Mouse (Mus musculus): ENCODE measurements around the gene Scamp3. TPM values are rescaled to one million over a fixed set of nuclear protein-coding genes. Genes with fewer than 3 reads are reported as not detected.

Scamp3 gene
- total RNA-seq (2012; rRNA removed) (78.1 and 101 TPM in 2 replicates), polyA plus RNA-seq (2012; ENCODE audit: insufficient read depth in 1 of 2, insufficient read length in 2 of 2, low read depth in 1 of 2, low replicate concordance in 2 of 2, missing spikeins in 1 of 2) (100 to 1,000 TPM in 1 of 2 experiments, not detected in 1; 287 TPM)

DNA sequence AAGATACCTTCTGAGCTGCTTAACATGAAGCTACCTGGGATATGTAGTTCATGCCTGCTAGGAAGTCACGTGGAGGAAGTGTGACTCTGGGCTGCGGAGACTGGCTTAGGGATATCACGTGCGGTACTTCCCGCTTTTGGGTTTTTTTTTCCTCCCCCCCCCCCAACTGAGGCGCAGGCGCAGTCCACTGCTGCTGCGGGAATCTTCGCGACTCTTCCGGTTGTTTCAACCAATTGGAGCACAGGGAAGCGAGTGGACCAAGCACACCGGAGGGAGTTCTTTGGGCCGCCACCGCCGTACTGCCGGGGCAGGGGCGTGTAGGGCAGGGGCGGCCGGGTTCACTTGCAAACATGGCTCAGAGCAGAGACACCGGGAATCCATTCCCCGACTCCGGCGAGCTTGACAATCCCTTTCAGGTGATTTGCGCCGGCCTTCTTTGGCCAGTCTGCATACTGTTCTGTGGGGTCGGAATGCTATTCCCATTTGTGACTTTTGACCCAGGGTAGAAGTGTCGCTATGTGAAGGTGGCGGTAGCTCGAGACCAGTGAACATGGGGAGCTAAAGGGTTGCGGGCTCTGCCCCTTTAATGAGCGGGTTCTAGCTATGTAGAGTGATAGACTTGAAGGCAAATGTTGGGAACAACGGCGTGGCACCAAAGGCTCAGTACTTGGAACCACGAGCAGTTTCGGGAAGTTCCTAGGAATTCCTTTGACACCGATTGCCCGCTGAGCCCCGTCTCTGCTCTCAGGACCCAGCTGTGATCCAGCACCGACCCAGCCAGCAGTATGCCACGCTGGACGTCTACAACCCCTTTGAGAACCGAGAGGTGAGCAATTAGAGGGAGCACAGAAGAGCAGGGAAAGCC, at the start of gene Scamp3:
Gene Scamp3, plus strand, starts transcription at position 232 of the 865 bp plus-strand sequence.
- no peaks in the 10 kb centered on the region for H3K9me3 ChIP-seq (replicated peaks; ENCODE audit: insufficient read depth, low read length)
- H3K4me3 ChIP-seq (ENCODE audit: control insufficient read depth in 1 of 2, insufficient read depth in 1 of 2, low read depth in 2 of 2, low read length in 2 of 2) = peak within 1 kb of the TSS; percentile 58 to 91
- peak; percentile 99 for DNase-seq (ENCODE audit: low read depth, low spot score)
- H3K27me3 ChIP-seq (ENCODE audit: control insufficient read depth in 1 of 2, insufficient read depth in 2 of 2, low read length in 2 of 2) = no peaks in the 10 kb centered on the region
- peaks cover 7 to 31% of the 10 kb centered on the region in 2 experiments; a peak in 3 of 4 replicates for H3K4me1 ChIP-seq (ENCODE audit: control insufficient read depth in 1 of 2, insufficient read depth in 2 of 2, low read length in 2 of 2)
- peak within 1 kb of the TSS; percentile 71 for H3K27ac ChIP-seq (ENCODE audit: control insufficient read depth, low read depth, low read length)
- TF ChIP-seq MXI1 (IDR thresholded peaks at IDR 0.05; ENCODE audit: low read depth, low read length) (peak; percentile 85), USF1 (IDR thresholded peaks at IDR 0.05; ENCODE audit: low read depth, low read length) (peak; percentile 100), ZC3H11A (IDR thresholded peaks at IDR 0.05; ENCODE audit: low read depth, low read length) (no peak), KAT2A (conservative IDR thresholded peaks at IDR 0.05; ENCODE audit: low read depth, low read length) (peak; percentile 85; the same call in 1 of the 2 replicates), NELFE (IDR thresholded peaks at IDR 0.05; ENCODE audit: low read depth, low read length) (peak; percentile 80), E2F4 (IDR thresholded peaks at IDR 0.05; ENCODE audit: borderline replicate concordance, low read depth, low read length) (peak; percentile 88), POLR2AphosphoS2 (IDR thresholded peaks at IDR 0.05; ENCODE audit: low read length) (peak; percentile 100), ELF1 (IDR thresholded peaks at IDR 0.05; ENCODE audit: low read depth, low read length) (peak; percentile 96), ZMIZ1 (IDR thresholded peaks at IDR 0.05; ENCODE audit: low read depth, low read length) (peak; percentile 93), TBP (IDR thresholded peaks at IDR 0.05; ENCODE audit: low read depth, low read length) (peak; percentile 57), POLR2A (IDR thresholded peaks at IDR 0.05; ENCODE audit: control insufficient read depth in 1 of 2, insufficient read depth in 1 of 2, low read depth in 1 of 2, low read length in 2 of 2, poor library complexity in 1 of 2) (peak; percentile 87 to 91), ZNF384 (IDR thresholded peaks at IDR 0.05; ENCODE audit: low read depth, low read length) (peak; percentile 99), HCFC1 (IDR thresholded peaks at IDR 0.05; ENCODE audit: low read depth, low read length) (peak; percentile 99), MAX (IDR thresholded peaks at IDR 0.05; ENCODE audit: low read length) (peak; percentile 100), EP300 (IDR thresholded peaks at IDR 0.05; ENCODE audit: low read depth in 1 of 2, low read length in 2 of 2) (peak in 1 of 2 experiments; percentile 18; a peak in 1 of 4 replicates), BHLHE40 (IDR thresholded peaks at IDR 0.05; ENCODE audit: borderline replicate concordance, low read depth, low read length) (peak; percentile 99), USF2 (IDR thresholded peaks at IDR 0.05; ENCODE audit: borderline replicate concordance in 1 of 2, insufficient read depth in 1 of 2, low read depth in 1 of 2, low read length in 2 of 2) (peak; percentile 99), NRF1 (IDR thresholded peaks at IDR 0.05; ENCODE audit: insufficient read depth, low read depth, low read length, poor library complexity, severe bottlenecking) (peak; percentile 90), MAFK (IDR thresholded peaks at IDR 0.05; ENCODE audit: borderline replicate concordance, low read depth, low read length) (no peak), RCOR1 (IDR thresholded peaks at IDR 0.05; ENCODE audit: low read depth, low read length) (no peak), CTCF (IDR thresholded peaks at IDR 0.05 in 2 of 3, conservative IDR thresholded peaks at IDR 0.05 in 1 of 3; ENCODE audit: control insufficient read depth in 1 of 3, insufficient read depth in 1 of 3, low read depth in 2 of 3, low read length in 3 of 3, poor library complexity in 1 of 3, severe bottlenecking in 1 of 3) (0 out of 6 replicates have a peak, but pooled peaks of 1 of the 3 experiments have one; percentile 5), TCF12 (IDR thresholded peaks at IDR 0.05; ENCODE audit: low read depth, low read length) (peak; percentile 59; the same call in 1 of the 2 replicates), ZKSCAN1 (IDR thresholded peaks at IDR 0.05; ENCODE audit: low read depth, low read length) (peak; percentile 69; the same call in 1 of the 2 replicates), CHD2 (IDR thresholded peaks at IDR 0.05; ENCODE audit: low read length) (peak; percentile 57; the same call in 1 of the 2 replicates), SIN3A (IDR thresholded peaks at IDR 0.05; ENCODE audit: low read length) (peak; percentile 93), SMC3 (IDR thresholded peaks at IDR 0.05; ENCODE audit: low read depth, low read length) (no peak), GABPA (IDR thresholded peaks at IDR 0.05; ENCODE audit: low read depth, low read length) (no peak), MYC (IDR thresholded peaks at IDR 0.05; ENCODE audit: low read depth, low read length) (peak; percentile 96), TAL1 (IDR thresholded peaks at IDR 0.05; ENCODE audit: low read length) (no peak), UBTF (IDR thresholded peaks at IDR 0.05; ENCODE audit: borderline replicate concordance, insufficient read depth, low read depth, low read length) (no peak), MAZ (IDR thresholded peaks at IDR 0.05; ENCODE audit: low read depth, low read length) (peak; percentile 97), MEF2A (IDR thresholded peaks at IDR 0.05; ENCODE audit: extremely low read depth, insufficient replicate concordance, low read depth, low read length, poor library complexity, severe bottlenecking) (no peak)
- H3K36me3 ChIP-seq (ENCODE audit: control insufficient read depth in 1 of 2, insufficient read depth in 2 of 2, low read length in 2 of 2) = peaks cover 26 to 33% of the 10 kb centered on the region in 2 experiments
- H3K9ac ChIP-seq (ENCODE audit: control insufficient read depth, low read depth, low read length, poor library complexity, severe bottlenecking) = peak within 1 kb of the TSS; percentile 85
- peaks cover 23% of the 10 kb centered on the region for H3K79me2 ChIP-seq (ENCODE audit: control insufficient read depth, insufficient read depth, low read length, poor library complexity)
